Mouse (Mus musculus) CH12.LX (cell line): ENCODE results near the gene Gm20683. TPM values are rescaled to one million over a fixed set of nuclear protein-coding genes. Genes with fewer than 3 reads are reported as not detected.
A peak's percentile ranks its signal among the peaks of the same experiment; 100 is the strongest.

Experiments
- DNase-seq: peaks from one replicate; pipeline ENCODE4 v3.0.0-alpha.2; 2013; ENCODE audit errors: extremely low read depth
- H3K27ac ChIP-seq: 2 replicates; pipeline ENCODE4 v1.5.1; 2012; ENCODE audit warnings: low read depth, mild to moderate bottlenecking, control low read depth, moderate library complexity; ENCODE audit not compliant: insufficient read depth
- H3K27me3 ChIP-seq: replicated peaks from 2 replicates; pipeline ENCODE3; 2012; ENCODE audit warnings: inconsistent platforms
- H3K36me3 ChIP-seq, 2 experiments: replicated peaks in 1 of 2; 2 replicates each; pipeline versions ENCODE3 to v1.6.1; 2012; ENCODE audit warnings: inconsistent platforms in 1 of 2, low read length in 1 of 2, mild to moderate bottlenecking in 1 of 2, mixed read lengths in 1 of 2, moderate library complexity in 1 of 2; ENCODE audit not compliant: control insufficient read depth in 1 of 2, insufficient read depth in 1 of 2
- H3K4me1 ChIP-seq, 2 experiments: 2 replicates each; pipeline ENCODE4 v1.6.1; 2012; ENCODE audit warnings: inconsistent platforms in 1 of 2, moderate library complexity in 1 of 2; ENCODE audit not compliant: insufficient read depth in 2 of 2, control insufficient read depth in 1 of 2
- H3K4me2 ChIP-seq: 2 replicates; pipeline ENCODE4 v1.6.1; 2012; ENCODE audit warnings: low read depth, mild to moderate bottlenecking, control low read depth; ENCODE audit not compliant: poor library complexity, insufficient read depth, severe bottlenecking
- H3K4me3 ChIP-seq, 3 experiments: fragments of 150-350 bp in 1 of 3; sonication (generic) in 1 of 3; replicated peaks in 1 of 3; 2 replicates each; pipeline versions ENCODE3 to v1.5.1; 2011 to 2012; ENCODE audit warnings: low read depth in 2 of 3, low read length in 2 of 3, mild to moderate bottlenecking in 2 of 3, moderate library complexity in 2 of 3, control low read depth in 1 of 3, improper control_type of control experiment in 1 of 3, inconsistent platforms in 1 of 3, mixed read lengths in 1 of 3; ENCODE audit not compliant: poor library complexity in 1 of 3
- H3K79me2 ChIP-seq: replicated peaks from 2 replicates; pipeline ENCODE4 v1.6.1; 2012; ENCODE audit warnings: mild to moderate bottlenecking, moderate library complexity; ENCODE audit not compliant: control insufficient read depth, poor library complexity, insufficient read depth, severe bottlenecking; ENCODE audit errors: extremely low read depth
- H3K9ac ChIP-seq: 2 replicates; pipeline ENCODE4 v1.6.1; 2012; ENCODE audit warnings: low read depth, mild to moderate bottlenecking, control low read depth, moderate library complexity; ENCODE audit not compliant: insufficient read depth
- H3K9me3 ChIP-seq: replicated peaks from 2 replicates; pipeline ENCODE3; 2012; ENCODE audit warnings: low read length, inconsistent platforms, mixed read lengths
- BHLHE40 ChIP-seq: IDR thresholded peaks from 2 replicates; pipeline ENCODE4 v1.6.1; 2011; ENCODE audit warnings: mild to moderate bottlenecking, low read depth, low read length, improper control_type of control experiment
- CHD2 ChIP-seq: IDR thresholded peaks from 2 replicates; pipeline ENCODE4 v1.6.1; 2011; ENCODE audit warnings: low read length, improper control_type of control experiment
- E2F4 ChIP-seq: IDR thresholded peaks from 2 replicates; pipeline ENCODE4 v1.6.1; 2011; ENCODE audit warnings: low read depth, low read length, improper control_type of control experiment; ENCODE audit not compliant: insufficient replicate concordance
- ELF1 ChIP-seq: IDR thresholded peaks from 2 replicates; pipeline ENCODE4 v1.6.1; 2014; ENCODE audit warnings: low read depth, mild to moderate bottlenecking, inconsistent platforms, low read length, improper control_type of control experiment
- EP300 ChIP-seq: IDR thresholded peaks from 2 replicates; pipeline ENCODE4 v1.6.1; 2011; ENCODE audit warnings: low read length, improper control_type of control experiment
- ETS1 ChIP-seq: conservative IDR thresholded peaks from 2 replicates; pipeline ENCODE4 v1.6.1; 2012; ENCODE audit warnings: low read depth, mild to moderate bottlenecking, inconsistent platforms, low read length, improper control_type of control experiment, moderate library complexity
- GABPA ChIP-seq: IDR thresholded peaks from 2 replicates; pipeline ENCODE4 v1.6.1; 2012; ENCODE audit warnings: low read depth, low read length, improper control_type of control experiment, inconsistent platforms; ENCODE audit not compliant: insufficient replicate concordance
- HCFC1 ChIP-seq: IDR thresholded peaks from 2 replicates; pipeline ENCODE4 v1.6.1; 2012; ENCODE audit warnings: low read depth, mild to moderate bottlenecking, inconsistent platforms, low read length, improper control_type of control experiment
- IRF4 ChIP-seq: IDR thresholded peaks from 2 replicates; pipeline ENCODE4 v1.6.1; 2014; ENCODE audit warnings: low read depth, mild to moderate bottlenecking, inconsistent platforms, low read length, improper control_type of control experiment
- KAT2A ChIP-seq: IDR thresholded peaks from 2 replicates; pipeline ENCODE4 v1.6.1; 2012; ENCODE audit warnings: low read length, improper control_type of control experiment, inconsistent platforms; ENCODE audit not compliant: insufficient replicate concordance
- MAX ChIP-seq: IDR thresholded peaks from 2 replicates; pipeline ENCODE4 v1.6.1; 2011; ENCODE audit warnings: low read length, improper control_type of control experiment
- MEF2A ChIP-seq: IDR thresholded peaks from 2 replicates; pipeline ENCODE4 v1.6.1; 2014; ENCODE audit warnings: low read depth, mild to moderate bottlenecking, inconsistent platforms, low read length, improper control_type of control experiment, borderline replicate concordance
- MXI1 ChIP-seq: IDR thresholded peaks from 2 replicates; pipeline ENCODE4 v1.6.1; 2011; ENCODE audit warnings: mild to moderate bottlenecking, low read depth, low read length, improper control_type of control experiment
- MYC ChIP-seq: IDR thresholded peaks from 2 replicates; pipeline ENCODE4 v1.6.1; 2011; ENCODE audit warnings: low read depth, mild to moderate bottlenecking, improper control_type of control experiment, low read length
- NELFE ChIP-seq: IDR thresholded peaks from 2 replicates; pipeline ENCODE4 v1.6.1; 2011; ENCODE audit warnings: low read depth, low read length, improper control_type of control experiment
- NRF1 ChIP-seq: IDR thresholded peaks from 2 replicates; pipeline ENCODE4 v1.6.1; 2014; ENCODE audit warnings: low read depth, mild to moderate bottlenecking, inconsistent platforms, low read length, improper control_type of control experiment, moderate library complexity
- POLR2A ChIP-seq: IDR thresholded peaks from 2 replicates; pipeline ENCODE4 v1.6.1; 2011; ENCODE audit warnings: low read depth, mild to moderate bottlenecking, improper control_type of control experiment, low read length
- POLR2AphosphoS2 ChIP-seq: IDR thresholded peaks from 2 replicates; pipeline ENCODE4 v1.6.1; 2011; ENCODE audit warnings: low read depth, low read length, improper control_type of control experiment
- RAD21 ChIP-seq: IDR thresholded peaks from 2 replicates; pipeline ENCODE4 v1.6.1; 2011; ENCODE audit warnings: low read depth, mild to moderate bottlenecking, low read length, improper control_type of control experiment, moderate library complexity
- RCOR1 ChIP-seq: conservative IDR thresholded peaks from 2 replicates; pipeline ENCODE4 v1.6.1; 2012; ENCODE audit warnings: low read depth, mild to moderate bottlenecking, inconsistent platforms, low read length, improper control_type of control experiment
- SIN3A ChIP-seq: IDR thresholded peaks from 2 replicates; pipeline ENCODE4 v1.6.1; 2012; ENCODE audit warnings: low read length, improper control_type of control experiment, inconsistent platforms
- SMC3 ChIP-seq: IDR thresholded peaks from 2 replicates; pipeline ENCODE4 v1.6.1; 2011; ENCODE audit warnings: low read depth, low read length, improper control_type of control experiment
- TBP ChIP-seq: conservative IDR thresholded peaks from 2 replicates; pipeline ENCODE4 v1.6.1; 2011; ENCODE audit warnings: low read depth, low read length, improper control_type of control experiment
- TCF12 ChIP-seq: IDR thresholded peaks from 2 replicates; pipeline ENCODE4 v1.6.1; 2014; ENCODE audit warnings: low read depth, mild to moderate bottlenecking, inconsistent platforms, low read length, improper control_type of control experiment
- UBTF ChIP-seq: IDR thresholded peaks from 2 replicates; pipeline ENCODE4 v1.6.1; 2012; ENCODE audit warnings: low read depth, mild to moderate bottlenecking, inconsistent platforms, low read length, improper control_type of control experiment, moderate library complexity
- USF1 ChIP-seq: IDR thresholded peaks from 2 replicates; pipeline ENCODE4 v1.6.1; 2014; ENCODE audit warnings: low read depth, mild to moderate bottlenecking, inconsistent platforms, low read length, improper control_type of control experiment
- USF2 ChIP-seq: conservative IDR thresholded peaks from 2 replicates; pipeline ENCODE4 v1.6.1; 2011; ENCODE audit warnings: low read depth, low read length, improper control_type of control experiment
- ZC3H11A ChIP-seq: IDR thresholded peaks from 2 replicates; pipeline ENCODE4 v1.6.1; 2012; ENCODE audit warnings: low read depth, mild to moderate bottlenecking, inconsistent platforms, low read length, improper control_type of control experiment
- ZMIZ1 ChIP-seq: IDR thresholded peaks from 2 replicates; pipeline ENCODE4 v1.6.1; 2012; ENCODE audit warnings: low read depth, mild to moderate bottlenecking, inconsistent platforms, low read length, improper control_type of control experiment
- dilution Hi-C: fragments of 300-500 bp; cut with MboI; formaldehyde crosslinking; loops from 2 replicates; pipeline ENCODE4 v1.14.3; 2020; ENCODE audit warnings: low sequenced_read_pairs; ENCODE audit not compliant: extremely low pct_unique_long_range_greater_than_20kb, extremely low pct_ligation_motif_present
- in situ Hi-C: fragments of 300-500 bp; cut with MboI; formaldehyde crosslinking; loops from 3 replicates; pipeline ENCODE4 v1.14.3; 2019; ENCODE audit warnings: low sequenced_read_pairs, low pct_ligation_motif_present, low pct_unique_long_range_greater_than_20kb, mixed read lengths
- polyA plus RNA-seq: library from polyadenylated mRNA; unstranded; fragments of >175 nt; gene quantifications from 2 replicates; pipeline ENCODE4 v1.2.1, GENCODE M21; 2012; ENCODE audit warnings: low read depth; ENCODE audit not compliant: insufficient read length
- total RNA-seq, 2 experiments: library from RNA; depleted of rRNA; stranded (reverse); fragments of 300-350 nt in 1 of 2; fragments of >200 nt in 1 of 2; gene quantifications; 2 replicates each; pipeline ENCODE4 v1.2.3; 2012 to 2014

Gene Gm20683
- total and polyA plus RNA-seq, 3 experiments, result 1.3 to 4.8 (median 3.8) TPM

DNA sequence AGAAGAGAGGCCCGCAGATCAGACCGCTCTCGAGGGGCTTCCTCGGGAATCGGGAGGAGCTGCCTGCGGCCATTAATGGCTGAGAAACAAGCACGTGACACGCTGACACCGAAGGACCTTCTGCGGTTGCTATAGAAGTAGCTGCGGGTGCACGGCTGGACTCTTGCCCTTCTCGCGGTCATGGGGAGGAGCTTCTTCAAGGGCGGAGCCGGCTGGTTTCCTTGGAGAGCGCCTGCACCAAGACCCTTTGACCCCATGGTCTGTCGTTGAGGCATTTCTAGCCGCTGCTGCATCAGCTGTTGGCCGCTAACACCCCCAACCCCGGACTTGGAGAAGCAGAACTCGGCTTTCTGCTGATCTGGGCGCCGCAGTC, 8.3 kb downstream of the Gm20683 start, which contains the start of gene Stub1:
Stub1 (minus strand) TSS at position 114 of the 373 bp plus-strand sequence.
- Histone ChIP-seq H3K4me3 (peak within 1 kb of the TSS; percentile 71 to 81 (median 81)), H3K4me2 (peak within 1 kb of the TSS; percentile 85), H3K36me3 (peaks cover 53 to 77% of the 10 kb centered on the region in 2 experiments), H3K79me2 (peaks cover 14% of the 10 kb centered on the region), H3K27ac (peak within 1 kb of the TSS; percentile 47), H3K9ac (peak within 1 kb of the TSS; percentile 90), H3K27me3 (no peaks in the 10 kb centered on the region), H3K9me3 (no peaks in the 10 kb centered on the region), H3K4me1 (peaks cover 18 to 42% of the 10 kb centered on the region in 2 experiments)
- 0 out of 2 replicates have a peak, but pooled peaks have one; percentile 5 for TF ChIP-seq POLR2AphosphoS2
- TF ChIP-seq CHD2, result 0 out of 2 replicates have a peak, but pooled peaks have one; percentile 5
- TF ChIP-seq HCFC1, result no peak
- no peak; the same call in 1 of the 2 replicates for TF ChIP-seq USF1
- DNase-seq, result peak; percentile 58
- dilution Hi-C loops (no loop called here), in situ Hi-C loops (no loop called here)

- H3K36me3 ChIP-seq, result peaks cover 53 to 77% of the 10 kb centered on the region in 2 experiments
- peaks cover 14% of the 10 kb centered on the region for H3K79me2 ChIP-seq
- H3K27me3 ChIP-seq, result no peaks in the 10 kb centered on the region
- H3K27ac ChIP-seq, result peak overlapping the region; percentile 47
- H3K4me2 ChIP-seq, result peak overlapping the region; percentile 85
- no peaks in the 10 kb centered on the region for H3K9me3 ChIP-seq
- H3K4me1 ChIP-seq, result peaks cover 21 to 45% of the 10 kb centered on the region in 2 experiments
- dilution Hi-C loops, result no loop called here
- peak overlapping the region; percentile 90 for H3K9ac ChIP-seq
- DNase-seq, result peak; percentile 99
- no peak for TF ChIP-seq ETS1
- peak; percentile 80 for TF ChIP-seq HCFC1
- TF ChIP-seq RAD21, result no peak
- no peak for TF ChIP-seq E2F4
- TF ChIP-seq GABPA, result no peak
- TF ChIP-seq ZC3H11A, result no peak
- TF ChIP-seq EP300, result no peak
- TF ChIP-seq BHLHE40, result peak; percentile 94
- TF ChIP-seq MYC, result peak; percentile 65; the same call in 1 of the 2 replicates
- peak; percentile 41; the same call in 1 of the 2 replicates for TF ChIP-seq NRF1
- no peak for TF ChIP-seq SMC3
- TF ChIP-seq RCOR1, result no peak
- TF ChIP-seq CHD2, result no peak
- TF ChIP-seq NELFE, result peak; percentile 82
- peak; percentile 89 for TF ChIP-seq ELF1
- TF ChIP-seq MEF2A, result peak; percentile 41; the same call in 1 of the 2 replicates
- peak; percentile 17; the same call in 1 of the 2 replicates for TF ChIP-seq IRF4
- TF ChIP-seq USF2, result peak; percentile 87
- TF ChIP-seq KAT2A, result 0 out of 2 replicates have a peak, but pooled peaks have one; percentile 69
- TF ChIP-seq USF1, result peak; percentile 92
- peak; percentile 90 for TF ChIP-seq ZMIZ1
- TF ChIP-seq POLR2AphosphoS2, result peak; percentile 92; the same call in 1 of the 2 replicates
- TF ChIP-seq TCF12, result peak; percentile 59
- TF ChIP-seq UBTF, result peak; percentile 76; the same call in 1 of the 2 replicates
- no peak; the same call in 1 of the 2 replicates for TF ChIP-seq TBP
- TF ChIP-seq SIN3A, result peak; percentile 88
- peak; percentile 86 for TF ChIP-seq MAX
- TF ChIP-seq MXI1, result peak; percentile 91
- TF ChIP-seq POLR2A, result peak; percentile 90
- in situ Hi-C loops, result no loop called here
- H3K4me3 ChIP-seq, result peak overlapping the region; percentile 71 to 81 (median 81)
These were observed 8.9 kb downstream of the Gm20683 start for GRCm38 (mm10) chr17:25832436-25833290.
